Mouse (Mus musculus) leukemia stem cell, adult 10-12 weeks (primary cell): ENCODE results near the gene Jmjd8. TPM values are rescaled to one million over a fixed set of nuclear protein-coding genes. Genes with fewer than 3 reads are reported as not detected.

Experiments used
- polyA plus RNA-seq: library from polyadenylated mRNA; stranded (reverse); fragments of >175 nt; gene quantifications from 2 replicates; pipeline ENCODE4 v1.2.3, GENCODE M21; 2012; ENCODE audit warnings: low replicate concordance

Gene Jmjd8
- polyA plus RNA-seq, 1 experiment: 2.6 TPM

Other genes with a start within 250 kb of the Jmjd8 start
- 8.7 and 13.3 TPM in 2 replicates for gene Lmf1, start 249.8 kb upstream of the Jmjd8 start, polyA plus RNA-seq
- gene Gng13, start 111.7 kb upstream of the Jmjd8 start, polyA plus RNA-seq: not detected in 2 replicates
- gene Chtf18, start 101.4 kb upstream of the Jmjd8 start, polyA plus RNA-seq: 57.7 and 72.3 TPM in 2 replicates
- 64.2 and 71.2 TPM in 2 replicates for gene Rpusd1, start 101.2 kb upstream of the Jmjd8 start, polyA plus RNA-seq
- gene Mslnl, start 92.8 kb upstream of the Jmjd8 start, polyA plus RNA-seq: not detected in 2 replicates
- 0.22 and 0.53 TPM in 2 replicates for gene Msln, start 74.5 kb upstream of the Jmjd8 start, polyA plus RNA-seq
- 11.2 and 16.9 TPM in 2 replicates for gene Narfl, start 55.1 kb upstream of the Jmjd8 start, polyA plus RNA-seq
- 11.2 and 11.4 TPM in 2 replicates for gene Haghl, start 43.2 kb upstream of the Jmjd8 start, polyA plus RNA-seq
- gene Ccdc78, start 42.3 kb upstream of the Jmjd8 start, polyA plus RNA-seq: not detected in 2 replicates
- 9.0 and 19.8 TPM in 2 replicates for gene Fam173a, start 36.0 kb upstream of the Jmjd8 start, polyA plus RNA-seq
- gene AC134908.4, start 33.2 kb upstream of the Jmjd8 start, polyA plus RNA-seq: not detected in 2 replicates
- gene Metrn, start 31.7 kb upstream of the Jmjd8 start, polyA plus RNA-seq: 158 and 177 TPM in 2 replicates
- gene Fbxl16, start 19.8 kb upstream of the Jmjd8 start, polyA plus RNA-seq: 0.28 and 0.61 TPM in 2 replicates
- 2.6 and 13.2 TPM in 2 replicates for gene Wdr24, start 5.2 kb upstream of the Jmjd8 start, polyA plus RNA-seq
- 52.2 and 64.9 TPM in 2 replicates for gene Stub1, start 4.5 kb downstream of the Jmjd8 start, polyA plus RNA-seq
- 2.4 and 3.7 TPM in 2 replicates for gene Rhbdl1, start 8.4 kb downstream of the Jmjd8 start, polyA plus RNA-seq
- gene Gm20683, start 12.9 kb downstream of the Jmjd8 start, polyA plus RNA-seq: 12.7 and 16.5 TPM in 2 replicates
- gene Rhot2, start 16.0 kb downstream of the Jmjd8 start, polyA plus RNA-seq: 134 and 279 TPM in 2 replicates
- gene Wdr90, start 32.6 kb downstream of the Jmjd8 start, polyA plus RNA-seq: 22.8 and 33.0 TPM in 2 replicates
- 164 and 319 TPM in 2 replicates for gene Mcrip2, start 39.9 kb downstream of the Jmjd8 start, polyA plus RNA-seq
- 60.7 and 67.0 TPM in 2 replicates for gene Mettl26, start 46.2 kb downstream of the Jmjd8 start, polyA plus RNA-seq
- 1.4 and 1.7 TPM in 2 replicates for gene Wfikkn1, start 52.0 kb downstream of the Jmjd8 start, polyA plus RNA-seq
- gene Rab40c, start 90.9 kb downstream of the Jmjd8 start, polyA plus RNA-seq: 12.5 and 13.4 TPM in 2 replicates
- gene Pigq, start 116.1 kb downstream of the Jmjd8 start, polyA plus RNA-seq: 354 and 1,450 TPM in 2 replicates
- gene Nhlrc4, start 116.1 kb downstream of the Jmjd8 start, polyA plus RNA-seq: 0.28 and 3.2 TPM in 2 replicates
- gene A930017K11Rik, start 123.7 kb downstream of the Jmjd8 start, polyA plus RNA-seq: 0.09 TPM in 1 of 2 replicates, not detected in the other
- 78.7 and 121 TPM in 2 replicates for gene Capn15, start 156.9 kb downstream of the Jmjd8 start, polyA plus RNA-seq
- gene Rab11fip3, start 240.7 kb downstream of the Jmjd8 start, polyA plus RNA-seq: 4.8 and 7.2 TPM in 2 replicates